Mouse (Mus musculus) hematopoietic stem cell, adult 5-6 weeks (primary cell): ENCODE results near the gene Rer1. TPM values are rescaled to one million over a fixed set of nuclear protein-coding genes. Genes with fewer than 3 reads are reported as not detected.
A peak's percentile ranks its signal among the peaks of the same experiment; 100 is the strongest.

Experiments
- ATAC-seq, 2 experiments: fragments of 125-278 bp in 1 of 2; replicated peaks in 1 of 2; 2 replicates each; pipeline ENCODE4 v1.8.0; 2016 to 2017; ENCODE audit warnings: inconsistent platforms in 2 of 2, mild to moderate bottlenecking in 2 of 2, moderate number of reproducible peaks in 2 of 2, low read depth in 1 of 2, moderate TSS enrichment in 1 of 2; ENCODE audit not compliant: low FRiP score in 2 of 2, poor library complexity in 2 of 2, severe bottlenecking in 2 of 2, insufficient read depth in 1 of 2, low TSS enrichment in 1 of 2
- total RNA-seq: library from RNA; stranded (forward); fragments of 172-1452, 232-1000 nt; gene quantifications from 2 replicates; pipeline ENCODE4 v1.2.3, GENCODE M21; 2017

Gene Rer1
- total RNA-seq, 1 experiment from 2014 or later, result 113 TPM

GRCm38 (mm10) chr4:155120038-155120437 is 33.9 kb upstream of the Rer1 start:
- no peak for ATAC-seq

GRCm38 (mm10) chr4:155118278-155118677 is 32.1 kb upstream of the Rer1 start:
- ATAC-seq, result no peak

- peak in 1 of 2 experiments; percentile 38; a peak in 1 of 4 replicates for ATAC-seq
Measured at GRCm38 (mm10) chr4:155117396-155117978, 31.3 kb upstream of the Rer1 start.

- ATAC-seq, result peak; percentile 50 to 66
Measured at GRCm38 (mm10) chr4:155116607-155117006, 30.4 kb upstream of the Rer1 start.

- no peak for ATAC-seq
Measured at GRCm38 (mm10) chr4:155113766-155114410, 27.7 kb upstream of the Rer1 start.

GRCm38 (mm10) chr4:155109471-155109870 is 23.3 kb upstream of the Rer1 start:
- no peak for ATAC-seq

GRCm38 (mm10) chr4:155107886-155108285 is 21.7 kb upstream of the Rer1 start:
- ATAC-seq, result no peak

GRCm38 (mm10) chr4:155098572-155098971 is 12.4 kb upstream of the Rer1 start:
- ATAC-seq, result no peak

- no peak for ATAC-seq
Measured at GRCm38 (mm10) chr4:155097452-155097851, 11.3 kb upstream of the Rer1 start.

- no peak for ATAC-seq
Measured at GRCm38 (mm10) chr4:155095967-155096366, 9.8 kb upstream of the Rer1 start.

- ATAC-seq, result peak; percentile 83 to 95
Measured at GRCm38 (mm10) chr4:155095238-155095900, 9.2 kb upstream of the Rer1 start.

GRCm38 (mm10) chr4:155094565-155094964 is 8.4 kb upstream of the Rer1 start:
- peak in 1 of 2 experiments; percentile 55; a peak in 2 of 4 replicates for ATAC-seq

GRCm38 (mm10) chr4:155093431-155094149 is 7.4 kb upstream of the Rer1 start:
- ATAC-seq, result no peak

GRCm38 (mm10) chr4:155092718-155093430 is 6.7 kb upstream of the Rer1 start:
- ATAC-seq, result no peak

GRCm38 (mm10) chr4:155090688-155091449 is 4.7 kb upstream of the Rer1 start:
- ATAC-seq, result no peak

GRCm38 (mm10) chr4:155090147-155090546 is 4.0 kb upstream of the Rer1 start:
- no peak for ATAC-seq

GRCm38 (mm10) chr4:155089241-155089640 is 3.1 kb upstream of the Rer1 start:
- ATAC-seq, result no peak
